In the genomic region with DNA sequence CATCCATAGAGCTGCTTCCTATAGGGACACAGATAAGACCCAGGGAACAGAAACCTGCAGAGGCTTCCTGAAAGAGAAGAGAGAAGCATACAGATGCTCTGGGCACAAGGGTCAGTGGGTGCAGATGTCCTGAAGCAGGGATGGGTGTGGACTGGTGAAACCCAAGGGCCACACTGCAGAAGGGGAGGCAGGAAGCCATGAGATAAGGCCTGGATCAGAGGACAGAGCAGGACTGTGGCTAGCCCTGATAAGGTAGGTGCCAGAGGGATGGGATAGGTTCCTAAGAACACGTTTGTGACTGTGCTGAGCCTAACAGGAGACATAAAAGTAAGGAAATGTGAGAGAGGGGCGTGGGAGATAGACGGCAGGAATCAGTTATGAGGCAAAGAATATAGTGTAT, we compare ENCODE assay signal across 20 mouse cellular contexts. TPM values are rescaled to one million over a fixed set of nuclear protein-coding genes. Genes with fewer than 3 reads are reported as not detected.
DNase-seq lines count a peak whose midpoint lies in the region; ATAC-seq lines count a peak whose summit lies in the region.
"Had no signal": no experiment of that assay in that cellular context is flagged by ENCODE, and none has a peak within 500 bp of the region (broad histone marks: within the 10 kb centered on the region; RNA-seq: fewer than 3 reads in every experiment).

No protein-coding gene starts in this region.

- H3K4me3 ChIP-seq in megakaryocyte, embryonic 14.5 days (replicated peaks) = peak overlapping the region; percentile 44
- H3K4me3 ChIP-seq in liver, embryonic 12.5 days = peak overlapping the region; percentile 4; the same call in 1 of the 2 replicates
- H3K4me3 ChIP-seq: embryonic facial prominence, embryonic 15.5 days; layer of hippocampus, adult 2 months; limb, embryonic 12.5 days; midbrain, embryonic 13.5 days had no signal

- H3K27me3 ChIP-seq in megakaryocyte, embryonic 14.5 days (replicated peaks) = peaks cover 66% of the 10 kb centered on the region
- H3K27me3 ChIP-seq in liver, embryonic 12.5 days (replicated peaks) = peaks cover 22% of the 10 kb centered on the region
- H3K27me3 ChIP-seq: embryonic facial prominence, embryonic 15.5 days; limb, embryonic 12.5 days; midbrain, embryonic 13.5 days had no signal

- peaks cover 8% of the 10 kb centered on the region for H3K4me1 ChIP-seq in megakaryocyte, embryonic 14.5 days
- peaks cover 41% of the 10 kb centered on the region for H3K4me1 ChIP-seq in liver, embryonic 12.5 days
- H3K4me1 ChIP-seq: embryonic facial prominence, embryonic 15.5 days; limb, embryonic 12.5 days; midbrain, embryonic 13.5 days had no signal

- no peaks in the 10 kb centered on the region for H3K9me3 ChIP-seq in megakaryocyte, embryonic 14.5 days
- no peaks in the 10 kb centered on the region for H3K9me3 ChIP-seq in liver, embryonic 12.5 days (replicated peaks)
- H3K9me3 ChIP-seq: embryonic facial prominence, embryonic 15.5 days; G1E; limb, embryonic 12.5 days; midbrain, embryonic 13.5 days had no signal

- DNase-seq in c-Kit-positive CD71-positive TER-119-positive erythroid progenitor cells, embryonic 14.5 days (ENCODE audit: low spot score) = peak; percentile 74
- peak; percentile 55 to 69 for DNase-seq in spleen, postnatal 10 days (ENCODE audit: low spot score in 2 of 2)
- DNase-seq in cerebellum, adult 9-10 months = no peak
- no peak for DNase-seq in frontal cortex, postnatal 36 days (ENCODE audit: low spot score in 2 of 2)
- DNase-seq: adrenal gland, postnatal 10 days; heart, adult 18-20 months; right cerebral cortex, postnatal 25 days; thymus, postnatal 25 days had no signal

- peak overlapping the region; percentile 51 for H3K9ac ChIP-seq in liver, embryonic 12.5 days
- H3K9ac ChIP-seq: embryonic facial prominence, embryonic 15.5 days; limb, embryonic 12.5 days; midbrain, embryonic 13.5 days had no signal

- H3K4me2 ChIP-seq in liver, embryonic 12.5 days = peak overlapping the region; percentile 60
- H3K4me2 ChIP-seq: embryonic facial prominence, embryonic 15.5 days; limb, embryonic 12.5 days; midbrain, embryonic 13.5 days had no signal

- H3K36me3 ChIP-seq in megakaryocyte, embryonic 14.5 days (replicated peaks; ENCODE audit: low read length) = no peaks in the 10 kb centered on the region
- H3K36me3 ChIP-seq in liver, embryonic 12.5 days = no peaks in the 10 kb centered on the region
- H3K36me3 ChIP-seq: embryonic facial prominence, embryonic 15.5 days; G1E; limb, embryonic 12.5 days; midbrain, embryonic 13.5 days had no signal

- no peak for ATAC-seq in megakaryocyte, adult 5-6 weeks (ENCODE audit: poor library complexity, severe bottlenecking)
- ATAC-seq in liver, embryonic 12.5 days = peak; percentile 99
- ATAC-seq: forebrain, embryonic 16.5 days; inflammation-experienced regulatory T-cells, adult 6 months; lung, postnatal 0 days; midbrain, embryonic 13.5 days had no signal

- WGBS in liver, embryonic 12.5 days (ENCODE audit: insufficient replicate concordance) = 9% methylated on average over 3 of the region's 3 CpGs

- peak overlapping the region; percentile 81 for H3K27ac ChIP-seq in liver, embryonic 12.5 days
- H3K27ac ChIP-seq: embryonic facial prominence, embryonic 15.5 days; kidney, postnatal 0 days; layer of hippocampus, adult 2 months; limb, embryonic 12.5 days; midbrain, embryonic 13.5 days had no signal

RNA-seq across cellular contexts. Expression of a gene that starts 17.1 kb away (rescaled TPM):
- polyA plus RNA-seq in megakaryocyte, embryonic 14.5 days (2012; ENCODE audit: insufficient read depth, low replicate concordance) = not detected in 2 replicates
- 0.07 TPM in 1 of 2 replicates, not detected in the other for total RNA-seq in megakaryocyte, adult 5-6 weeks (2015)
- 0.07 and 0.69 TPM in 2 replicates for total RNA-seq in megakaryocyte, adult 5-6 weeks (2017)
- polyA plus RNA-seq in liver, embryonic 12.5 days (2016; fragmentation: Nextera tagmentation; extraction: Ambion mirVana) = 0.26 and 0.28 TPM in 2 replicates
- total RNA-seq: heart, adult 18-20 months had no signal

RNA-seq across cellular contexts. Expression of a gene that starts 31.9 kb away (rescaled TPM):
- 36.8 and 100 TPM in 2 replicates for polyA plus RNA-seq in megakaryocyte, embryonic 14.5 days (2012; ENCODE audit: insufficient read depth, low replicate concordance)
- 19.5 and 21.5 TPM in 2 replicates for total RNA-seq in megakaryocyte, adult 5-6 weeks (2015)
- total RNA-seq in megakaryocyte, adult 5-6 weeks (2017) = 35.4 and 47.0 TPM in 2 replicates
- polyA plus RNA-seq in liver, embryonic 12.5 days (2016; fragmentation: Nextera tagmentation; extraction: Ambion mirVana) = 58.1 and 61.7 TPM in 2 replicates

RNA-seq across cellular contexts. Expression of a gene that starts 49.9 kb away (rescaled TPM):
- 10.9 and 18.5 TPM in 2 replicates for polyA plus RNA-seq in megakaryocyte, embryonic 14.5 days (2012; ENCODE audit: insufficient read depth, low replicate concordance)
- 23.5 and 24.1 TPM in 2 replicates for total RNA-seq in megakaryocyte, adult 5-6 weeks (2015)
- total RNA-seq in megakaryocyte, adult 5-6 weeks (2017) = 21.6 and 26.5 TPM in 2 replicates
- polyA plus RNA-seq in liver, embryonic 12.5 days (2016; fragmentation: Nextera tagmentation; extraction: Ambion mirVana) = 32.7 and 33.2 TPM in 2 replicates

Comparison
In these comparisons a context has a peak if more than half of its experiments do, and no peak if none do; other contexts are left out.
1. DNase-seq: peak in c-Kit-positive CD71-positive TER-119-positive erythroid progenitor cells, embryonic 14.5 days (single experiment) and spleen, postnatal 10 days (2 of 2); none in cerebellum, adult 9-10 months (single experiment) and frontal cortex, postnatal 36 days (0 of 2).